Mouse (Mus musculus): ENCODE results near the gene Nck2.

Nck2 gene

GRCm38 (mm10) chr1:43444531-43444930, at the start of gene Nck2:
TSS of gene Nck2 (plus strand) at chr1:43444579.
- no peak for DNase-seq (ENCODE audit: low spot score)

DNA sequence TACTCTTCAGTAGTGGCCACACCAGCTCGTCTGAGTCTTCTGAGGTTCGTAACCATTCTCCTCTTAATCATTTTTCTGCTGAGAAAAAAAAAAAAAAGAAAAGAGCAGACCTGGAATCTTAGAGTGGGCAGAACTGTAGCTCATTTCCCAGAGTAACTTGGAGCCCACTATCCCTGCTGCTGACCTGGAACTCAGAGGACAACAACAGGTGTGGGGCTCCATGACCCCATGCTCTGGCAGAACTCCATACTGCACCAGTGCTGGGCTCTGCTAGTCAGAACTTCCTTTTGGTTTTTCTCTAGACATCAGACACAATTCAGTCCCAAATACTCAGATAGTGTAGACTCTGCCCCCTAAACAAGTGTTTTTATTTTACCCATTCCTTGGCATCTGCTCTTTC, 49.3 kb upstream of the Nck2 start:
- DNase-seq (ENCODE audit: low spot score): no peak

DNA sequence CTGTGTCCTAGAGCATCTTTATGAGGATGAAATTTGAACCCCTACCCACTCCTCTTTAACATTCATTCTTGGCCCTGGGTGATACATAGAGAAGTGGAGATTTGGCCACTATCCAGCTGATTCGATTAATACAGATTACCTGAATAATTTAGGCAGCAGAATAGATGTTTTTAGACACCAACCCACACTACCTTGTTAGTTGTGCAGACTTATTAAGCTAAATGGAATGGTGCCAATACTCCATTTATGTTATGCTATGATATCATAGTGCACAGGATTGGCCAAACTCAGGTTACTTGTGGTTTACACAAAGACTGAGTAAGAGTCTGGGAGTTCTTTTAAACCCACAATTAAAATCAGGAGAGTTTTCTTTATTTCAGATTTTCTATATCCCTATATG, 48.6 kb upstream of the Nck2 start:
- no peak for DNase-seq (ENCODE audit: low spot score)

DNA sequence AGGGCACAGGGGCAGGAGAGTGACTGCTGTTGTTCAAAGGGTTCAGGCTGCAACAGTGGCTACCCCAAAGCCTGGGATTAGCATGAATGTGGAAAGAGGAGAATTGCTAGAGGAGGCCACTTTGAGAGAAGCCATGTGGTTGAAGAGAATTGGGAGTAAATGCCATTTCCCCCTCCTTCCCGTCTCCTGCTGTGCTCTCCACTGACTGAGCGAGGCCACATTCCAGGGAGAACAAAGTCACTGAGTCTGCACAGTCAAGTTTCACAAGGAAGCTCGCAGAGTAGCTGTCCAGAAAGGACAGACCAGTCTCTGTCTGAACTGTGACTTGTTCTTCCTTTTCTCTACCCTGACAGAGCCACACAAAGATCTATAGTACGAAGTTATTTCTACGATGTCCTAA, 47.9 kb upstream of the Nck2 start:
- DNase-seq (ENCODE audit: low spot score): no peak

DNA sequence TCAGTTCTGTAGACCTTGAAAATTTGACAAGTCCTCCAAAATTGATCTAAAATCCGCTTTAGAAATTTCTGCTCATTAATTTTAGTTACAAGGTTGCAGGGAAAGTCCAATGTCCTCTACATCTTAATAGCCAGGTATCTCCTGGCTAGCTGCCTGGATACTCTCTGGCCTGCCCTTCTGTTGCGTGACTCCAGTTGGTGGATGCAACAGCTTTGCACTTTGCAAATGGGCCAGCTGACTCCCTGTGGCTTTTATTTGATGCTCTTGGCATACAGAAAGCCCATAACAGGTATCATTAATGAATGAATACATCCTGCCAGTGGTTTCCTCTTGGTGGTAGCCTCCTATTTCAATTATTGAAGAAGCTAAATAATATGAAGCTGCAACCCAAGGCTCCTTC, 47.3 kb upstream of the Nck2 start:
- no peak for DNase-seq (ENCODE audit: low spot score)

DNA sequence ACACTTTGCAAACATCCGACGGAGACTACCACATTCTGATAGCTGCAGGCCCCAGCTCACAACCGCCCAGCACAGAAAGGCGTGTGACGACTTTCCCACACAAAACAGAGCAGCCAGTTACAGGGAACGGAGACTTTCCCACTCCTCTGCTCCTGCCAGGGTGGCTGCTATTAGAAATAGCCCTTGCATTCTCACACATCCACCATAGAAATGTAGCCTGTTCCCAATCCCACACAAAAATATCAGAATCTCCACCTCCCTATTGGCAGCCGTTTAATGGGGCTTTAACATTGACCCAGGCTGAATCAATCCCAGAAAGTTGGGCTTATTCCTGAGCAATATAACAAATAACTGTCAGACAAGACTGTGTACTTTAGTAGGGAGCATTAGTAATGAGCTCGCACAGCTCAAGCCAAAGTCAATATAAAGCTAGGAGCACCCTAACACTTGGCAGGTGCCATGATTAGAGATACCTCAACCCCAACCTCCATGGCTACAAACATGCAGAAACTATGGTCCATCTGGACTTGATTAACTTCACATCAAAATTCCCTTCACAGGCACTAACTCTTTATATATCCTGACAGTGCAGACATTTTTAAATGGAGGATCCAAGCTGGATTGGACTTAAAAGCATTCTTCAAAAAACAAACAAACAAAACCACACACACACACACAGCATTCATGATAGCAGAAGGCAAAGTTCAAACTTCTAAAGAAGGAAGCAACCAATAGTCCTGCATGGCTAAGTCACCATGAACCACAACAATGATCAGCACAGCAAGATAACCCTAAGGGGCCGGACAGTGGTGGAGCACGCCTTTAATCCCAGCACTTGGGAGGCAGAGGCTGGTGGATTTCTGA, 45.4 kb upstream of the Nck2 start:
- no peak for DNase-seq (ENCODE audit: low spot score)

DNA sequence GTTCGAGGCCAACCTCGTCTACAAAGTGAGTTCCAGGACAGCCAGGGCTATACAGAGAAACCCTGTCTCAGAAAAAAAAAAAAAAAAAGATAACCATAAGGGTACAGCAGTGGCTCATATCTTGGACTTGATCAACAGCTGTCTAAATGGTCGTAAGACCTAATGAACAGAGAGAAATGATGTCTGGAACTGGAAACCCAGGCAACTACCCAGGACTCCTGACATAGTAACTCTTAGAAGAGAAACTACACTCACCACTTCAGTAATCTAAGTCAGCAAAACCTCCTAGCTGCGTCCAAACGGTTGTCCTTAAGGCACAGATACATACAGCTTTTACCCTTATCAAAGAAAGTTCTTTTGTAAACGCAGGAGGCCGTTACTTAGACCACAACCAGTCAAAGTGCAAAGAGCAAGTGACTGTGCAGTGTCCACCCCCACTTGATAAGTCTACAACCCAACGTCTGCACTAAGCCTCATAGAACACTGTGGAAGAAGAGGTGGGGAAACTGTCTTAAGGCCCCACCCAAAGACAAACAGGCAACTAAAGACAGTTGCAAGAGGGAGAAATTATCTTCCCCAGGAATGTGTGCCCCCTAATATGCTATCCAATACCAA, 44.7 kb upstream of the Nck2 start:
- no peak for DNase-seq (ENCODE audit: low spot score)

DNA sequence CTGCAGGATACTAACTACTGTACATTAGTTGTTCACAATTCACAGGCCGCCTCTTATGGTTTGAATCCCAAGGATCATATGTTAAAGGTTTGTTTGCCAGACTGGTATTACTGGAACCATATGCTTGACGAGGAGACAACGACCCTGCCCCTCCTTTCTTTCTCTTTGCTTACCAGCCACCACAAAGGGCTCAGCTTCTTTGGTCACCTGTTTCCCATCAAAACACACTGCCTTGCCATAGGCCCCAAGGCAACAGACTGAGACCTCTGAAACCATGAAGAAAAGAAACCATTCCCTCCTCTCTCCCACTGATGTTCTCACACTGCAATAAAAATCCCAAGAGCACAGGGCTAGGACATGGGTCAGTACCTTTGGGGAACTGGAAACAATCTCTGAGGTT, 43.7 kb upstream of the Nck2 start:
- no peak for DNase-seq (ENCODE audit: low spot score)

GRCm38 (mm10) chr1:43403341-43403740, 41.0 kb upstream of the Nck2 start:
- DNase-seq (ENCODE audit: low spot score): no peak

DNA sequence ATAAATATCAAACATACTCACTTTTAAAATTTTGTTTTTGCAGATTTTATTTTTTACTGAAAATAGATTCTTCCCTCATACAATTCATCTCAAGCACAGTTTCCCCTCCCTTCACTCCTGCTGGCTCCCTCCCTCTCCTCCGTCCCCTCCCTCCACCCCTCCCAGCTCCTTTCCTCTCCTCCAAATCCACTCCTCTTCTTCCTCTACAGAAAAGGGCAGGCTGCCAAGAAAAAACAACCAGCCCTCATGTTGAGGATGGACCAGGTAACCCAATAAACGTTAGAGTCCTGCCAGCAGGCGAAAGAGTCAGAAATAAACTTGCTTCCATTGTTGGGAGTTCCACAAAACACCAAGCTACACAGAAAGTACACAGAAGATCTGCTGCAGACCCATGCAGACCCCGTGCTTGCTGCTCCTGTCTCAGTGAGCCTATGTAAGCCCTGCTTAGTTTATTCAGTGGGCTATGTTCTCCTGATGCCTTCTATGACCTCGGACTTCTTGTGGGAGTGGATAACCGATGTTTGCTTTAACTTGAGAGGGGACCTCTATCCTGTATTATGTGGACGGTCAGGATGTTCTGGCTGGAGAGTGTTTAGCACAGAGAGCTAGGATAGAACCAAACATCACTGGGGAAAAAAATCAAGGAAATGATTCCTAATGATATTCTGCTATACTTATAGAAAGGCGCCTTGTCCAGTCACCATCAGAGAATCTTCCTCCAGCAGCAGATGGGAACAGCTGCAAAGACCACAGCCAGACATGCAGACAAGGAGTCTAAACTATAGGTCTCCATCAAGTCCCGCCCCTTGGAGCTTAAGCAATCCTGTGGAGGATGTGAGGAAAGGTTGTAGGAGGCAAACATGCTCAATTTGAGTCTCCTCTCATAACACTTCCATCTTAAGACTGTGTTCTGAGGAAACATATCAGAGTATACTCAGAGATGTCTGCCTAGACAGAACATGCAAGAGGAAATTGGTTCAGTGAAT, 39.4 kb upstream of the Nck2 start:
- DNase-seq (ENCODE audit: low spot score): no peak

DNA sequence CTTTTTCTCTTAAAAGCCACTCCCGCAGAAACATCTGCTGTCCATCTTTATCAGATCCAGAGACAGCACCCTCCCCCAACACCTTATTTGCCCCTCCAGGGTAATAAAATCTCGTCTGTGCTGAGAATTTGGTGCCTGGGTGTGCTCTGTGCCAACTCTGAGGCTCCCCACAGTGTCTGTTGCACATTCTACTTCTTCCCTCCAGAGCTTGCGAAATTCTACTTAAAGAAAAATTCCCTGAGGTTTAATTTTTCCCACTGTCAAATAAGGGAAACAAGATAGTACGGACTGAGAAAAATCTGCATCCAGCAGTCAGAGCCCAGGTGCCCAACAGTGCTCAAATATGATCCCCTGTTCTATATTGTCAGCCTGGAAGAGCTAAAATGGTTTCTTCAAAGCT, 35.4 kb upstream of the Nck2 start:
- DNase-seq (ENCODE audit: low spot score): no peak

GRCm38 (mm10) chr1:43412825-43413224, 31.6 kb upstream of the Nck2 start:
- peak; percentile 61 for DNase-seq (ENCODE audit: low spot score)

- DNase-seq (ENCODE audit: low spot score): no peak
Measured at GRCm38 (mm10) chr1:43413298-43413697, 31.1 kb upstream of the Nck2 start.

DNA sequence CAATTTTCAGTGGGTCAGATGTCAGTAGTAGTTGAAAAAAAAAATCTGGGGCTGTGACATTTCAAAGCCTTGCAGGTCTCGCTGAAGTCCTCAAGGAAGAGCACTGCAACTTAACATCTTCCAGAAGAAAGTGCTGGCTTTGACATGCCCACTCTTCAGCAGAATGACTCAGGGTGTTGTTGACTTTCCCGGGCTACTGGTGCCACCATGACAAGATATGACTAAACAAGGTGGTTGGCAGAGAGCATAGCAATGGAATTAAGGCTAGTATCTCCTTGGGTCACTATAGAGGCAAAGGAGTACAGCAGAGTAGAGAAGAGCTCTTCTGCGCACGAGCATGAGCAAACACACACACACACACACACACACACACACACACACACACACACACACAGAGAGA, 30.6 kb upstream of the Nck2 start:
- peak; percentile 42 for DNase-seq (ENCODE audit: low spot score)

DNA sequence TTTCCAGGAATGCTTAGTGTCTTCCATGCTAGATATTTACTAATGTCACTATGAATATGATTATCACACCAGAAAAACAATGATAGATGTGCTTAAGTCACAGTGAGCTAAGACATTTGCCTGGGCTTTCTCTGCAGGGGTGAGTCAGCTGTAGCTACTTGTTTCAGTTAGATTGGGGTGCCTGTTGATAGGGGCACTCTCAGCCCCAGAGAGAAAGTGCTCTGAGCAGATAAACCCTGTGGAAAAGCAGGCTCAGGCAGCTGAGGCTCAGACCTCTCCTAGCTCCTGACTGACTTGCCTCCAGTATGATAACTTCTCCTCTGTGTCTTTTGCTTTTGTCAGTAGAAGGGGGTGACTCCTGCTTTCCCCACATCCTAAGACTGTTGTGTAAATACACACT, 30.2 kb upstream of the Nck2 start:
- peak; percentile 85 for DNase-seq (ENCODE audit: low spot score)

DNA sequence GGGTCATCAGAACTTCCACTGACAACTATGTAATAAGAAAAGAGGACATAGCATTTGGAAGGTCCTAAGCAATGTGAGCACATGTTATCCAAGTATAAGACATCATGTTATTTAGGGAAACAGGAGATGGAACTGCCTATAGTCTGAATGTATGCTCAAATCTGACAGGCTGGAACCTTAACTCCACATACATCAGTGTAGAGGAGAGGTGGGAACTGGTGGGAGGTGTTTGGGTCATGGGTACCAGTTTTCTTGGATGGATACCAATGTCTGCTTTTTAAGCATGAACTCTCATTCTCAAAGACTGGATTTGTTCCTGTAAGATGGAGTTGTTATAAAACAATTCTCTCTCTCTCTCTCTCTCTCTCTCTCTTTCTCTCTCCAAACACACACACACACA, 29.4 kb upstream of the Nck2 start:
- DNase-seq (ENCODE audit: low spot score): no peak

DNA sequence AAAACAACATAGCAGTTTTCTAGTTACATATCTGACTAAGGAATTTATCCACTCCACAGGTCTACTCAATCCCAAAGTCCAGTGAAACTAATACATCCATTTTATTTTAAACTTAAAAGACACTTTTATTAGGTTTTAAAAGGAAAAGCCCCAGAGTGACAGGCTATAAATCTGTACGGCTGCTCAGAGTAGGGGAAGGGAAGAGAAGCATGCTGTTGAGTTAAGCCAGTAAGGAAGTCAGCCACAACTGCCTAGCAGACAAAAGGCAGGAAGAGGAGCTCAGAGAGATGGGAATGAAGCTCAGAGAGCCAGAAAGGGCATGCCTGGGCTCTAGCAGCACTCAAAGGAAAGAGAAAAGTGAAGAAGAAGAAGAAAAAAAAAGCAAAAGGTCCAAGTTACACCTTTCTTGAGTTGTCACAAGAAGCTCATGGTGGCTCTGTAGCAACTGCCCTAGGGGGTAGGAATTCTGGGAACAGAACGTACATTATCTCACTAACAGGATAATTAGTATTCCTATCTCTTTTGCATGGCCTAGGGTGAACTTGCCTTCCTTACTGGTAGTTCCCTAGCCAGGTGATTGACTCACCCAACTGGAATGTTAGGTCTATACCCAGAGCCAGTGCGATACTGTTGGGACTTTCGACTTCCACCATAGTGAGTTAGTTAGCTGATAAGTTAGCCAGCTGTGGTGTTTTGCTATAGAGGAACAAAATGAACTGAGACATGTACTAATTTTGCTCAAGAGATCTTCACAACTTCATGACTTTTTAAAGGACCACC, 21.2 kb upstream of the Nck2 start:
- no peak for DNase-seq (ENCODE audit: low spot score)

GRCm38 (mm10) chr1:43426526-43426925, 17.9 kb upstream of the Nck2 start:
- DNase-seq (ENCODE audit: low spot score): no peak

DNA sequence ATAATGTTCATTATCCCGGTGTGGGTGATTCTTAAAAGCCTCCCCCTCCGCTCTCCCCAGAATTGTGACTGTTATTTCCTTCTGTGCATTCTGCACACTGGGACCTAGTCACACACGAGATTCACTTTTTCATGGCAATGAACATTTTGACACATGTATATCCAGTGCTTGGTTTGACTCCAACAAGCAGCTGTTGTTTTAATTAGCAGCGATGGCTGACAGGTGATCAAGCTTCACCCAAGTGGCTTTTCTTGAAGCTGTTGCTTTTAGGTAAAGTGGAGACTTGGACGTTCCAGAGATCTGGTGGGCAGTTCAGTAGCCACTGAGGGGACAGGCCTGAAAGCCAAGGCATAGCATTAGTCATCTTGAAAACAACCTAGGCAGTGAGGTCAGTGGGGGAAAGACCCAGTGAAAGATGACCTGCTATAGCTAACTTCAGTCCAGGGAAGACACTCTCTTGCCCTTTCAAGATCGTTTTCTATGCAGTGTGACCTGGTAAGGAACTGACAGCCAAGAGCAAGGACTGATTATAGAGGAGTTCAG, 17.3 kb upstream of the Nck2 start:
- DNase-seq (ENCODE audit: low spot score): no peak

DNA sequence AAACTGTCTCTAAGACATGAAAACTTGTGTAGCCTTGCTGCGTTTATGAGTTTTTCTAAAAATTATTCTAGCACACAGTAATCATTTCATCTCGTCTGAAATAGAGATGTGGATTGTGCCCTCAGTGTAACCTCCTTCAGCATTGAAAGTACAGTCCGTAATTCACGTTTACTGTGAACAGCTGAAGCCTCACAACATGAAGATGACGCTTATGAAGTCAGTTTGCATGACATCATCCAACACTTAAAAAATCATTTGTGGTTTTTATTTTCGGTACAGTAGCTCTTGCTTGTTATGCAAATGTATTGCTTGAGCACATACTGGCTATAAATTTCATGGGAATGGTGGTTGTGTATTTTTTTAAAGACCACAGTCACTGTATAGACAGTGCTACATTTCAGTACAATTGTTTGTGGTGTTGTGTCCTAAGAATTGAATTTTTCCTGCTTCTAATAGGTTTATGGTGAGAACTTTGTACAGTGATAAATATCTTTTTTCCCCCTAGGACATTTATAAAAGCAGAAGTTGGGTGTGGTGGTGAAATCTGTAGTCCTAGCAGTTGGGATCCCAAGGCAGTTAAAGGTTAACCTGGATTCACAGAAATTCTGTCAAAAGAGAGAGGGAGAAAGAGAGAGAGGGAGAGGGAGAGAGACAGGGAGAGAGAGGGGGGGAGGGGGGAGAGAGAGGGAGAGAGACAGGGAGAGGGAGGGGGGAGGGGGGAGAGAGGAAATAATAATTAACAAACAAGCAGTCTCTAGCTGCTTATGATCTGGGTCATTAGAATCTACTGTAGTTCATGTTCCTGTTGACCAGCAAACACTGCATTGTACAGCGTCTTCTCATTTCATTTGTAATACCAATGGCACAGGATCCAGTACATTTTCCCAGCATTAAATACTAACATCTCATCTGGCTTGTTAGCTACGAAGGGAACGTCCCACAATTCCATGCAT, 14.2 kb upstream of the Nck2 start:
- no peak for DNase-seq (ENCODE audit: low spot score)
